Mouse (Mus musculus): ENCODE measurements around the gene Myh1.

The Myh1 gene

GRCm38 (mm10) chr11:67235639-67236358, 35.9 kb downstream of the Myh1 start:
- DNase-seq (ENCODE audit: low spot score): peak; percentile 25

- no peak for DNase-seq (ENCODE audit: low spot score)
Measured at GRCm38 (mm10) chr11:67236799-67237198, 36.9 kb downstream of the Myh1 start.

DNA sequence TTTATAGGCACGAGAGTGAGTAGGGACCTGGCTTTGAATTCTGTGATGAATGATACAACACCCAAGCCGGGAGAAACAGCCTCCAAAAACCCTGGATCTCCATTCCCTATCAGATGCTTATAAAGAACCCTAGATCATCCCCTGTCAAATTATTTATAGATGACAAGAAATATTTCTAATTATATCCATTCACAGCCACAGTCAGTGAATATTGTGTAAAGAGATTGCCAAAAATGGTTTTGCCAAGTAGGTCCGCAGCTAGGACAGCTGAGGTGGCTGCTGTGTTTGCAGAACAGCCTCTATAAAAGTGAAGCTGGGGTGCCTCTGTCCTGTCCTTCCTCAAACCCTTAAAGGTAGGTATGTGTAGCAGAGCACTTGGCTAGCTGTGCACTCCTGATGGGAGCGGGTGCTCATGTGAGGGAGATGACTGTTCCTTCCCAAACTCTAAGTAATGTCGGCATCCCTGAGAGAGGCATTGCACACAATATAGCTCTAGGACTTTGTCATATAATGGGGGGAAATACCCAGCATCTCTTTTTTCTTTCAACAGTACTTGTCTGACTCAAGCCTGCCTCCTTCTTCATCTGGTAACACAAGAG, 37.7 kb downstream of the Myh1 start, which contains the start of gene Myh4:
Myh4 (plus strand) TSS at position 549 of the 599 bp plus-strand sequence.
- DNase-seq (ENCODE audit: low spot score): no peak

- no peak for DNase-seq (ENCODE audit: low spot score)
Measured at GRCm38 (mm10) chr11:67241051-67241450, 41.2 kb downstream of the Myh1 start.

DNA sequence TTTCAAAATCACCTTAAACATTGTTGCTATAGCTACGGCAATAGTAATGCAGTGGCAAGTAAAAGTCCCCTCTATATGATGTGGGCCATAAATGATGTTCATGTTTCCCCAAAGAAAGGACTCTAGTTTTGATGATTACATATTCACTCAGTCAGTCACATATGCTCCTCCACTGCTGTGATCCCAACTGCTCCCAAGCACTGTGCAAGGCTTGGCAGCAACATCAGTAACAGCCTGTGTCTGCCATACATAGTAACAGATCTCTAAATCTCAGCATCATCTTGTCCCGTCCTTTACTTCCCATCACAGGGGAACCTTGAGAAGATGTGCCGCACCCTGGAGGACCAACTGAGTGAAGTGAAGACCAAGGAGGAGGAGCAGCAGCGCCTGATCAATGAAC, 53.8 kb downstream of the Myh1 start:
- DNase-seq (ENCODE audit: low spot score): no peak

DNA sequence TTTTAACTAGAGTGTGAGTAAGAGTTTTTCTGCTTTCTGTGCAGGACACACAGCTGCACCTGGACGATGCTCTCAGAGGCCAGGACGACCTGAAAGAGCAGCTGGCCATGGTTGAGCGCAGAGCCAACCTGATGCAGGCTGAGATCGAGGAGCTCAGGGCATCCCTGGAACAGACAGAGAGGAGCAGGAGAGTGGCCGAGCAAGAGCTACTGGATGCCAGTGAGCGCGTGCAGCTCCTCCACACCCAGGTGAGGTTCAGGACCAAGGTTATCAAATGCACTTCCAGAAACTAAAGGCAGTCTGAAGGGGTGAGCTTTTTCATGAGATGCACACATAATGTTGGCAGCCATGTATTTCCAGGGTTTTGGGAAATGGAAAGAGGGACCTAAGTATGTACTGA, 57.2 kb downstream of the Myh1 start:
- DNase-seq (ENCODE audit: low spot score): no peak

GRCm38 (mm10) chr11:67260956-67261355, 61.1 kb downstream of the Myh1 start:
- DNase-seq (ENCODE audit: low spot score): no peak
